In genomic region chr3:52091261-52091797, GRCm38 (mm10) we compare ENCODE assay signal across 15 mouse cellular contexts. TPM values are rescaled to one million over a fixed set of nuclear protein-coding genes. Genes with fewer than 3 reads are reported as not detected.
DNase-seq lines count a peak whose midpoint lies in the region; ATAC-seq and TF ChIP-seq lines count a peak whose summit lies in the region.
"Had no signal": no experiment of that assay in that cellular context is flagged by ENCODE, and none has a peak within 500 bp of the region (broad histone marks: within the 10 kb centered on the region; RNA-seq: fewer than 3 reads in every experiment).

No protein-coding gene starts in this region.

- no peak for TF ChIP-seq CTCF in heart, adult 2 months (IDR thresholded peaks at IDR 0.05)
- no peak for TF ChIP-seq CTCF in stomach, postnatal 0 days (IDR thresholded peaks at IDR 0.05; ENCODE audit: low read depth)

- DNase-seq in heart, adult 2 months = no peak
- DNase-seq in lung, postnatal 14 days = no peak
- peak; percentile 38 for DNase-seq in stomach, postnatal 0 days (ENCODE audit: low spot score)
- no peak for DNase-seq in T-cell, adult 2 months (ENCODE audit: low spot score)
- DNase-seq: cerebellum, adult 11 months; heart, postnatal 36 days; kidney, postnatal 10 days; liver; right cerebral cortex, adult 18-20 months; thymus, postnatal 14 days had no signal

- peaks cover 35% of the 10 kb centered on the region for H3K4me1 ChIP-seq in heart, embryonic 15.5 days (replicated peaks)
- no peaks in the 10 kb centered on the region for H3K4me1 ChIP-seq in heart, adult 2 months (ENCODE audit: control insufficient read depth, insufficient read depth, low read length)
- peaks cover 39% of the 10 kb centered on the region for H3K4me1 ChIP-seq in lung, embryonic 16.5 days (replicated peaks; ENCODE audit: control insufficient read depth, insufficient read depth, low read length)
- H3K4me1 ChIP-seq in stomach, postnatal 0 days (replicated peaks; ENCODE audit: control insufficient read depth, insufficient read depth) = peaks cover 9% of the 10 kb centered on the region; the same call in 1 of the 2 replicates

- H3K79me2 ChIP-seq in heart, adult 2 months (replicated peaks; ENCODE audit: control insufficient read depth, insufficient read depth, low read length) = no peaks in the 10 kb centered on the region

- no peak overlapping the region for H3K4me2 ChIP-seq in heart, embryonic 15.5 days
- H3K4me2 ChIP-seq in lung, embryonic 16.5 days (ENCODE audit: low read depth, low read length) = no peak overlapping the region
- H3K4me2 ChIP-seq in stomach, postnatal 0 days (replicated peaks; ENCODE audit: low read depth) = no peak overlapping the region

- H3K4me3 ChIP-seq in heart, embryonic 15.5 days = no peak overlapping the region
- H3K4me3 ChIP-seq in heart, adult 2 months = no peak overlapping the region
- H3K4me3 ChIP-seq in lung, embryonic 16.5 days (ENCODE audit: low read length) = no peak overlapping the region
- no peak overlapping the region for H3K4me3 ChIP-seq in stomach, postnatal 0 days (ENCODE audit: low read depth, low read length)
- H3K4me3 ChIP-seq: forebrain, embryonic 10.5 days had no signal

- ATAC-seq in heart, embryonic 15.5 days (replicated peaks; ENCODE audit: insufficient number of reproducible peaks, insufficient read depth, low FRiP score, low read depth) = no peak
- ATAC-seq in lung, embryonic 16.5 days (ENCODE audit: low read depth) = no peak
- ATAC-seq in granulocyte monocyte progenitor cell, adult 5-6 weeks (replicated peaks; ENCODE audit: poor library complexity, severe bottlenecking) = 0 out of 2 replicates have a peak, but pooled peaks have one; percentile 11
- ATAC-seq in stomach, postnatal 0 days (ENCODE audit: low FRiP score, low TSS enrichment) = no peak
- ATAC-seq: activated CD4-positive, CD25-positive, alpha-beta regulatory T cell, adult 4 months had no signal

- H3K36me3 ChIP-seq in heart, embryonic 15.5 days = no peaks in the 10 kb centered on the region
- peaks cover 2% of the 10 kb centered on the region; the same call in 1 of the 2 replicates for H3K36me3 ChIP-seq in heart, adult 2 months (ENCODE audit: control insufficient read depth, insufficient read depth, low read length)
- 0 out of 2 replicates have a peak, but pooled peaks cover 2% of the 10 kb centered on the region for H3K36me3 ChIP-seq in lung, embryonic 16.5 days (ENCODE audit: control insufficient read depth, insufficient read depth, low read length)
- no peaks in the 10 kb centered on the region for H3K36me3 ChIP-seq in stomach, postnatal 0 days (ENCODE audit: control insufficient read depth, insufficient read depth, low read length)

- intact Hi-C loops in heart, adult 2 months (cut with DNase I) = no loop called here

- H3K27ac ChIP-seq in heart, embryonic 15.5 days = 0 out of 2 replicates have a peak overlapping the region, but pooled peaks have one; percentile 35
- H3K27ac ChIP-seq in heart, adult 2 months = no peak overlapping the region
- H3K27ac ChIP-seq in lung, embryonic 16.5 days (ENCODE audit: low read length) = peak overlapping the region; percentile 69
- H3K27ac ChIP-seq in stomach, postnatal 0 days (replicated peaks) = peak overlapping the region; percentile 61
- H3K27ac ChIP-seq: forebrain, embryonic 10.5 days had no signal

- WGBS in heart, embryonic 15.5 days = 37% methylated on average over 7 of the region's 7 CpGs
- 56% methylated on average over 7 of the region's 7 CpGs for WGBS in heart, adult 2 months
- 26% methylated on average over 7 of the region's 7 CpGs for WGBS in lung, embryonic 16.5 days
- WGBS in stomach, postnatal 0 days = 36% methylated on average over 7 of the region's 7 CpGs

- H3K27me3 ChIP-seq in heart, embryonic 15.5 days = no peaks in the 10 kb centered on the region
- H3K27me3 ChIP-seq in heart, adult 2 months (ENCODE audit: control insufficient read depth, insufficient read depth, low read length) = no peaks in the 10 kb centered on the region
- no peaks in the 10 kb centered on the region for H3K27me3 ChIP-seq in lung, embryonic 16.5 days (ENCODE audit: control insufficient read depth, insufficient read depth, low read depth, low read length)
- no peaks in the 10 kb centered on the region for H3K27me3 ChIP-seq in stomach, postnatal 0 days (ENCODE audit: control insufficient read depth, insufficient read depth, low read length)

- no peaks in the 10 kb centered on the region for H3K9me3 ChIP-seq in heart, embryonic 15.5 days (replicated peaks)
- H3K9me3 ChIP-seq in lung, embryonic 16.5 days (ENCODE audit: control insufficient read depth, low read length) = 0 out of 2 replicates have a peak, but pooled peaks cover 2% of the 10 kb centered on the region
- no peaks in the 10 kb centered on the region for H3K9me3 ChIP-seq in stomach, postnatal 0 days (ENCODE audit: control insufficient read depth, low read length)

- no peak for TF ChIP-seq POLR2A in heart, adult 2 months (IDR thresholded peaks at IDR 0.05; ENCODE audit: insufficient read depth, low read depth, low read length)

- no peak for TF ChIP-seq EP300 in heart, adult 2 months (IDR thresholded peaks at IDR 0.05; ENCODE audit: insufficient read depth, low read depth, low read length)
- TF ChIP-seq EP300 in stomach, postnatal 0 days (optimal IDR thresholded peaks at IDR 0.05) = no peak

- H3K9ac ChIP-seq in heart, embryonic 15.5 days = no peak overlapping the region
- H3K9ac ChIP-seq in heart, adult 2 months (ENCODE audit: low read depth, low read length) = no peak overlapping the region
- H3K9ac ChIP-seq in lung, embryonic 16.5 days (ENCODE audit: low read length) = peak overlapping the region; percentile 32; the same call in 1 of the 2 replicates
- H3K9ac ChIP-seq in stomach, postnatal 0 days (ENCODE audit: low read length) = no peak overlapping the region

RNA-seq across cellular contexts. Expression of gene Maml3, which starts 13.5 kb away (rescaled TPM):
- polyA plus RNA-seq in heart, embryonic 15.5 days (2015; fragmentation: Nextera tagmentation; extraction: Ambion mirVana) = 1.9 and 2.9 TPM in 2 replicates
- 1 to 10 TPM; 2.7 to 2.8 TPM for total RNA-seq in heart, adult 2 months (2021)
- polyA plus RNA-seq in heart, adult 2 months (2012; rRNA removed) = 1.9 and 2.0 TPM in 2 replicates
- polyA plus RNA-seq in lung, embryonic 16.5 days (2015; fragmentation: Nextera tagmentation; extraction: Ambion mirVana) = 8.5 and 9.6 TPM in 2 replicates
- 12.3 and 16.3 TPM in 2 replicates for total RNA-seq in granulocyte monocyte progenitor cell, adult 5-6 weeks (2014; fragmentation: Nextera tagmentation)
- 4.7 and 4.9 TPM in 2 replicates for total RNA-seq in granulocyte monocyte progenitor cell, adult 5-6 weeks (2017)
- 2.8 and 2.9 TPM in 2 replicates for polyA plus RNA-seq in stomach, postnatal 0 days (2015; fragmentation: Nextera tagmentation; extraction: Ambion mirVana)
